In the genomic region with DNA sequence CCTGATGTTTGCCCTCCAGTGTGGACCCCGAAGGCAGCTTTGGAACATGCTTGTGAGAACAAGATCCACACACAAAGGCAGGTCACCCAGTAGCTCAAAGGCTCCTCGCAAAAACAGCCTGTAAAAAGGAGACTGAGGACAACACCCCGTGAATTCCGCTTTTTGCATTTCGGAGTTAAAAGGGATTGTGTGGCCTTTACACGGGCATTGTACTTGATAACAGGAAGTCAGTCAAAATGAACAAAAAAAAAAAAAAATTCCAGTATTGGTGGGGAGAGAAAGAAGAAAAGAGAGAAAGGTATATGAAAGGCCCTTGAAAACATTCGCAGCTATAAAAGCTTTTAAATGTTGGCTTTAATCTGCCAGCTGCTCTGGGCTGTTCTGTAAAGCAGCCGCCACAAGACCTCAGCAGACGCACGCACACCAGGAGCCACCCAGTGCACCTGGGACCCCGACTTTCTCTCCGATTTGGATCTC, we compare ENCODE assay signal across 15 mouse cellular contexts. TPM values are rescaled to one million over a fixed set of nuclear protein-coding genes. Genes with fewer than 3 reads are reported as not detected.
A peak's percentile ranks its signal among the peaks of the same experiment; 100 is the strongest.
DNase-seq lines count a peak whose midpoint lies in the region; ATAC-seq and TF ChIP-seq lines count a peak whose summit lies in the region.
"Had no signal": no experiment of that assay in that cellular context is flagged by ENCODE, and none has a peak within 500 bp of the region (broad histone marks: within the 10 kb centered on the region; RNA-seq: fewer than 3 reads in every experiment).

No protein-coding gene starts in this region.

- ATAC-seq in forebrain, embryonic 12.5 days (ENCODE audit: low FRiP score) = no peak
- ATAC-seq in forebrain, embryonic 13.5 days = no peak
- ATAC-seq in limb, embryonic 14.5 days (ENCODE audit: low FRiP score, low read depth) = no peak
- ATAC-seq in intestine, embryonic 15.5 days = no peak
- ATAC-seq: activated CD4-positive, CD25-positive, alpha-beta regulatory T cell, adult 4 months; liver, embryonic 12.5 days had no signal

- 40% methylated on average over 12 of the region's 12 CpGs for WGBS in forebrain, embryonic 12.5 days
- WGBS in forebrain, embryonic 13.5 days = 28% methylated on average over 12 of the region's 12 CpGs
- 77% methylated on average over 12 of the region's 12 CpGs for WGBS in spleen, adult 2 months
- 22% methylated on average over 12 of the region's 12 CpGs for WGBS in limb, embryonic 14.5 days
- 76% methylated on average over 12 of the region's 12 CpGs for WGBS in intestine, embryonic 15.5 days

- H3K9me3 ChIP-seq in forebrain, embryonic 12.5 days = no peaks in the 10 kb centered on the region
- no peaks in the 10 kb centered on the region for H3K9me3 ChIP-seq in forebrain, embryonic 13.5 days (replicated peaks)
- no peaks in the 10 kb centered on the region for H3K9me3 ChIP-seq in limb, embryonic 14.5 days (ENCODE audit: control insufficient read depth, low read length)
- H3K9me3 ChIP-seq in intestine, embryonic 15.5 days = no peaks in the 10 kb centered on the region
- H3K9me3 ChIP-seq: liver, embryonic 12.5 days had no signal

- no peak overlapping the region for H3K9ac ChIP-seq in forebrain, embryonic 12.5 days
- no peak overlapping the region for H3K9ac ChIP-seq in forebrain, embryonic 13.5 days
- H3K9ac ChIP-seq in limb, embryonic 14.5 days (ENCODE audit: low read depth, low read length, severe bottlenecking) = no peak overlapping the region
- H3K9ac ChIP-seq in intestine, embryonic 15.5 days = no peak overlapping the region
- H3K9ac ChIP-seq: liver, embryonic 12.5 days had no signal

- H3K27ac ChIP-seq in forebrain, embryonic 12.5 days = no peak overlapping the region
- H3K27ac ChIP-seq in forebrain, embryonic 13.5 days = no peak overlapping the region
- H3K27ac ChIP-seq in spleen, adult 2 months (ENCODE audit: insufficient read depth, low read length) = peak overlapping the region; percentile 84
- H3K27ac ChIP-seq in limb, embryonic 14.5 days (replicated peaks; ENCODE audit: low read depth, low read length) = peak overlapping the region; percentile 15; the same call in 1 of the 2 replicates
- H3K27ac ChIP-seq in intestine, embryonic 15.5 days = no peak overlapping the region
- H3K27ac ChIP-seq: liver, embryonic 12.5 days had no signal

- no peak for TF ChIP-seq POLR2A in spleen, adult 2 months (IDR thresholded peaks at IDR 0.05; ENCODE audit: low read depth, low read length)
- no peak for TF ChIP-seq POLR2A in limb, embryonic 14.5 days (IDR thresholded peaks at IDR 0.05; ENCODE audit: borderline replicate concordance, extremely low read depth, insufficient read depth, insufficient read length)

- no peak for TF ChIP-seq CTCF in spleen, adult 2 months (IDR thresholded peaks at IDR 0.05; ENCODE audit: extremely low read depth, insufficient read depth, insufficient read length, insufficient replicate concordance)

- no peak for DNase-seq in spleen, adult 2 months (ENCODE audit: low read depth in 1 of 2, low spot score in 2 of 2)
- no peak for DNase-seq in spleen, postnatal 14 days (ENCODE audit: low spot score in 2 of 2)
- no peak for DNase-seq in limb, embryonic 14.5 days (ENCODE audit: low spot score)
- DNase-seq in thymus, postnatal 4 days = peak; percentile 73
- DNase-seq in cerebellum, adult 11 months = no peak
- DNase-seq: cerebellum, adult 9-11 months; heart, postnatal 36 days; kidney, postnatal 25 days; lung, postnatal 14 days; right cerebral cortex, adult 18-20 months had no signal

- H3K4me1 ChIP-seq in forebrain, embryonic 12.5 days = peaks cover 12% of the 10 kb centered on the region; the same call in 1 of the 2 replicates
- H3K4me1 ChIP-seq in forebrain, embryonic 13.5 days = peaks cover 15% of the 10 kb centered on the region
- H3K4me1 ChIP-seq in spleen, adult 2 months (ENCODE audit: control insufficient read depth, insufficient read depth, insufficient read length) = no peaks in the 10 kb centered on the region
- peaks cover 30% of the 10 kb centered on the region for H3K4me1 ChIP-seq in limb, embryonic 14.5 days (ENCODE audit: control insufficient read depth, insufficient read depth, low read length)
- H3K4me1 ChIP-seq in intestine, embryonic 15.5 days (replicated peaks) = peaks cover 8% of the 10 kb centered on the region
- H3K4me1 ChIP-seq: liver, embryonic 12.5 days had no signal

- 0 out of 2 replicates have a peak overlapping the region, but pooled peaks have one; percentile 2 for H3K4me2 ChIP-seq in forebrain, embryonic 12.5 days
- no peak overlapping the region; the same call in 1 of the 2 replicates for H3K4me2 ChIP-seq in forebrain, embryonic 13.5 days
- H3K4me2 ChIP-seq in limb, embryonic 14.5 days (replicated peaks; ENCODE audit: low read depth, low read length, severe bottlenecking) = peak overlapping the region; percentile 39
- no peak overlapping the region for H3K4me2 ChIP-seq in intestine, embryonic 15.5 days (replicated peaks)
- H3K4me2 ChIP-seq: liver, embryonic 12.5 days had no signal

- no peak overlapping the region for H3K4me3 ChIP-seq in forebrain, embryonic 12.5 days (replicated peaks)
- no peak overlapping the region for H3K4me3 ChIP-seq in forebrain, embryonic 13.5 days
- H3K4me3 ChIP-seq in spleen, adult 2 months (ENCODE audit: extremely low read depth, insufficient read depth, insufficient read length) = no peak overlapping the region
- peak overlapping the region; percentile 10 for H3K4me3 ChIP-seq in limb, embryonic 14.5 days (replicated peaks; ENCODE audit: low read length)
- no peak overlapping the region for H3K4me3 ChIP-seq in intestine, embryonic 15.5 days (replicated peaks)
- H3K4me3 ChIP-seq: liver, embryonic 12.5 days had no signal

- H3K36me3 ChIP-seq in forebrain, embryonic 12.5 days (replicated peaks) = no peaks in the 10 kb centered on the region
- no peaks in the 10 kb centered on the region for H3K36me3 ChIP-seq in forebrain, embryonic 13.5 days (ENCODE audit: poor library complexity, severe bottlenecking)
- no peaks in the 10 kb centered on the region for H3K36me3 ChIP-seq in spleen, adult 2 months (ENCODE audit: control insufficient read depth, insufficient read depth, low read length)
- H3K36me3 ChIP-seq in limb, embryonic 14.5 days (ENCODE audit: control insufficient read depth, insufficient read depth, low read length) = no peaks in the 10 kb centered on the region
- H3K36me3 ChIP-seq in intestine, embryonic 15.5 days = no peaks in the 10 kb centered on the region
- H3K36me3 ChIP-seq: liver, embryonic 12.5 days had no signal

- H3K27me3 ChIP-seq in forebrain, embryonic 12.5 days = peaks cover 27% of the 10 kb centered on the region; the same call in 1 of the 2 replicates
- 0 out of 2 replicates have a peak, but pooled peaks cover 4% of the 10 kb centered on the region for H3K27me3 ChIP-seq in forebrain, embryonic 13.5 days
- no peaks in the 10 kb centered on the region for H3K27me3 ChIP-seq in spleen, adult 2 months (ENCODE audit: control insufficient read depth, insufficient read depth, low read length)
- peaks cover 10% of the 10 kb centered on the region; the same call in 1 of the 2 replicates for H3K27me3 ChIP-seq in limb, embryonic 14.5 days (ENCODE audit: control insufficient read depth, insufficient read depth, low read length)
- no peaks in the 10 kb centered on the region for H3K27me3 ChIP-seq in intestine, embryonic 15.5 days (replicated peaks)
- H3K27me3 ChIP-seq: liver, embryonic 12.5 days had no signal

RNA-seq across cellular contexts. Expression of a gene that starts 58.9 kb away (rescaled TPM):
- 13.1 and 13.6 TPM in 2 replicates for polyA plus RNA-seq in forebrain, embryonic 12.5 days (2016; fragmentation: Nextera tagmentation; extraction: Ambion mirVana)
- polyA plus RNA-seq in forebrain, embryonic 13.5 days (2015; fragmentation: Nextera tagmentation; extraction: Ambion mirVana) = 9.0 and 9.8 TPM in 2 replicates
- 9.7 and 9.8 TPM in 2 replicates for polyA plus RNA-seq in spleen, adult 2 months (2012; rRNA removed)
- polyA plus RNA-seq in limb, embryonic 14.5 days (2012; rRNA removed) = 6.1 and 7.1 TPM in 2 replicates
- 6.3 and 6.4 TPM in 2 replicates for polyA plus RNA-seq in limb, embryonic 14.5 days (2014; fragmentation: Nextera tagmentation; extraction: Ambion mirVana)
- polyA plus RNA-seq in intestine, embryonic 15.5 days (2015; fragmentation: Nextera tagmentation; extraction: Ambion mirVana) = 7.7 and 8.3 TPM in 2 replicates

Comparison
In these comparisons a context has a peak if more than half of its experiments do, and no peak if none do; other contexts are left out.
1. H3K4me2 ChIP-seq: peak in forebrain, embryonic 12.5 days (single experiment) and limb, embryonic 14.5 days (single experiment); none in forebrain, embryonic 13.5 days (single experiment) and intestine, embryonic 15.5 days (single experiment).
2. H3K27ac ChIP-seq: peak in spleen, adult 2 months (single experiment) and limb, embryonic 14.5 days (single experiment); none in forebrain, embryonic 12.5 days (single experiment), forebrain, embryonic 13.5 days (single experiment) and intestine, embryonic 15.5 days (single experiment).